Mouse (Mus musculus) heart, postnatal 0 days (tissue): ENCODE measurements around the gene Mfrp.

ENCODE experiments used
- CTCF ChIP-seq: IDR thresholded peaks from 2 replicates; pipeline ENCODE4 v1.5.1; 2016; ENCODE audit warnings: antibody characterized with exemption, control low read depth, low read depth
- EP300 ChIP-seq: IDR thresholded peaks from 2 replicates; pipeline ENCODE4 v1.6.1; 2016; ENCODE audit warnings: antibody characterized with exemption, low read depth

DNA sequence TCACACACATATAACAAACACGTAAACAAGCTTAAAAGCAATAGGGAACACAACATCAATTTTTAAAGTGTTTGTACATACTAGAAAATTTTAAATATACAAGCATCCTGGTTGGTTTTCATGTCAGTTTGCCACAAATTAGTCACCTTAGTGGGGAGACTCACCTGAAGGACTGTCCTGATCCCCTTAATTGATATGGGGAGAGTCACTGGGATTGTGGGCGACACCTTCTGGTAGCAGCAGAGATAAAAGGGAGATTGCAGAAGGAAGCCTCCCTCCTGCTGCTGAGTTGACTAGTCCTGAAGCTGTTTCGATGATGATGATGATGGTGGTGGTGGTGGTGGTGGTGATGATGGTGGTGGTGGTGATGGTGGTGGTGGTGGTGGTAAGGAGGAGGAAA is 48.7 kb upstream of the Mfrp start:
- TF ChIP-seq CTCF, result no peak
- no peak for TF ChIP-seq EP300
